Mouse (Mus musculus) ES-Bruce4 (cell line): ENCODE measurements around the gene Ckap4. TPM values are rescaled to one million over a fixed set of nuclear protein-coding genes. Genes with fewer than 3 reads are reported as not detected.

Experiments used
- H3K27ac ChIP-seq: 2 replicates; pipeline ENCODE4 v1.5.1; 2012; ENCODE audit warnings: low read length, inconsistent platforms; ENCODE audit not compliant: insufficient read depth
- H3K27me3 ChIP-seq: 2 replicates; pipeline ENCODE4 v1.6.1; 2012; ENCODE audit warnings: mild to moderate bottlenecking, low read length, inconsistent platforms; ENCODE audit not compliant: control insufficient read depth, poor library complexity, insufficient read depth, severe bottlenecking
- H3K36me3 ChIP-seq: 2 replicates; pipeline ENCODE4 v1.6.1; 2012; ENCODE audit warnings: inconsistent platforms, mild to moderate bottlenecking, low read length, moderate library complexity; ENCODE audit not compliant: control insufficient read depth, poor library complexity, insufficient read depth, severe bottlenecking
- H3K4me1 ChIP-seq: one replicate; pipeline ENCODE4 v1.8.1; 2011; ENCODE audit warnings: low read length; ENCODE audit not compliant: control insufficient read depth, insufficient read depth
- H3K4me3 ChIP-seq: 2 replicates; pipeline ENCODE4 v1.5.1; 2011; ENCODE audit warnings: low read depth, mild to moderate bottlenecking, low read length
- H3K9ac ChIP-seq: 2 replicates; pipeline ENCODE4 v1.6.1; 2012; ENCODE audit warnings: low read depth, mild to moderate bottlenecking, inconsistent platforms; ENCODE audit not compliant: poor library complexity, severe bottlenecking
- H3K9me3 ChIP-seq: replicated peaks from 2 replicates; pipeline ENCODE4 v1.6.1; 2012; ENCODE audit warnings: mild to moderate bottlenecking, low read length, inconsistent platforms; ENCODE audit not compliant: control insufficient read depth, poor library complexity, insufficient read depth, severe bottlenecking
- CTCF ChIP-seq: IDR thresholded peaks from one replicate; pipeline ENCODE4 v1.8.1; 2011; ENCODE audit warnings: low read depth, low read length
- EP300 ChIP-seq: IDR thresholded peaks from 2 replicates; pipeline ENCODE4 v1.6.1; 2011; ENCODE audit warnings: low read depth, low read length; ENCODE audit not compliant: insufficient read depth
- POLR2A ChIP-seq: IDR thresholded peaks from one replicate; pipeline ENCODE4 v1.8.1; 2011; ENCODE audit warnings: low read length; ENCODE audit not compliant: insufficient read depth
- polyA plus RNA-seq: library from polyadenylated mRNA; stranded (reverse); fragments of >200 nt; gene quantifications from 2 replicates; pipeline ENCODE4 v1.2.4, GENCODE M21; 2011; ENCODE audit warnings: low read depth; ENCODE audit not compliant: missing spikeins, insufficient read depth, insufficient read length

Gene Ckap4
- polyA plus RNA-seq, 1 experiment: 53.4 TPM

- Histone ChIP-seq H3K36me3 (no peaks in the 10 kb centered on the region), H3K4me3 (no peak overlapping the region), H3K9ac (no peak overlapping the region), H3K27me3 (no peaks in the 10 kb centered on the region), H3K4me1 (no peaks in the 10 kb centered on the region), H3K27ac (no peak overlapping the region), H3K9me3 (no peaks in the 10 kb centered on the region; the same call in none of the 2 replicates)
- TF ChIP-seq CTCF (no peak), EP300 (no peak), POLR2A (no peak)
These were observed 29.0 kb upstream of the Ckap4 start for GRCm38 (mm10) chr10:84562567-84563554.

DNA sequence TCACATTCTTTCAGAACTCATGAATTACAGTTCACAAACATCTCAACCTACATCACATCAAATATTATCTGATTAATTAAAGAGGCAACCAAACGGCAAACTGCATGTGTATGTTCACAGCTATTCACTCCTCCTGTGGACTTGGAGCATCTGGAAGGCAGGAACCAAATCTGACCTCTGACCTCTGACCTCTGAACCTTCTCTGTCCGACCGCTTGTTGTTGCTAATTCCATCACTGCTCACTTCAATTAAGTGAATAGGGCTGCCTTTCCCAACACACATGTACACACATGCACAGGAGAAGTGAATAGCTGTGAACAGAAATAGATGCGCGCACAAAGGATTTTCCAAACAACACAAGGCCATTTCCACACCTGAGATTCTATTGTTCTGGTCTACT lies 28.3 kb upstream of the Ckap4 start:
- Histone ChIP-seq H3K4me3 (no peak overlapping the region), H3K9me3 (no peaks in the 10 kb centered on the region; the same call in none of the 2 replicates), H3K27me3 (no peaks in the 10 kb centered on the region), H3K4me1 (no peaks in the 10 kb centered on the region), H3K27ac (no peak overlapping the region), H3K9ac (no peak overlapping the region), H3K36me3 (no peaks in the 10 kb centered on the region)
- TF ChIP-seq CTCF (no peak), EP300 (no peak), POLR2A (no peak)

GRCm38 (mm10) chr10:84559986-84560385 lies 26.1 kb upstream of the Ckap4 start:
- peaks cover 2% of the 10 kb centered on the region for H3K9me3 ChIP-seq
- no peaks in the 10 kb centered on the region for H3K27me3 ChIP-seq
- H3K4me3 ChIP-seq: no peak overlapping the region
- no peaks in the 10 kb centered on the region for H3K4me1 ChIP-seq
- TF ChIP-seq CTCF (no peak), POLR2A (no peak), EP300 (no peak)
- H3K27ac ChIP-seq: no peak overlapping the region
- no peaks in the 10 kb centered on the region for H3K36me3 ChIP-seq
- H3K9ac ChIP-seq: no peak overlapping the region

DNA sequence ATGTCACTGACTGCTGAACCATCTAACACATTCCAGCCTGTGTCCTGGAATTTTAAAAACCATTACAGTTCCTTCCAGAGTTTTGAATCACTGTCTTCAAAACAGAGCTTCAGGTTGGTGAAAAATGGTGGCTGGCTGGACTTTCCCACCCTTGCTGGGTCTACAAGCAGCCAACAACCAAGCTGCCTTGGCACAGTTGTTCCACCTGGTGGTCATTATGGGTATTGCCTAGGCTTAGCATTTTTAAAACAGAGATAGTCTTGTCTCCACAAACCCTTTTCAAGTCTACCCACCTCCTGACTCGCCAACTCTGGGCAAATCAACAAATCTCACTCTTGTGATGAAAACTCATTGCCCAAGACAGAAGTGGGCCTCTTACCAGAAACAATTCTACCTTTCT lies 24.6 kb upstream of the Ckap4 start:
- Histone ChIP-seq H3K9me3 (peaks cover 2% of the 10 kb centered on the region), H3K4me3 (no peak overlapping the region), H3K9ac (no peak overlapping the region), H3K36me3 (no peaks in the 10 kb centered on the region), H3K27ac (no peak overlapping the region), H3K27me3 (no peaks in the 10 kb centered on the region), H3K4me1 (no peaks in the 10 kb centered on the region)
- TF ChIP-seq EP300: no peak
- peak; percentile 51 for TF ChIP-seq CTCF

DNA sequence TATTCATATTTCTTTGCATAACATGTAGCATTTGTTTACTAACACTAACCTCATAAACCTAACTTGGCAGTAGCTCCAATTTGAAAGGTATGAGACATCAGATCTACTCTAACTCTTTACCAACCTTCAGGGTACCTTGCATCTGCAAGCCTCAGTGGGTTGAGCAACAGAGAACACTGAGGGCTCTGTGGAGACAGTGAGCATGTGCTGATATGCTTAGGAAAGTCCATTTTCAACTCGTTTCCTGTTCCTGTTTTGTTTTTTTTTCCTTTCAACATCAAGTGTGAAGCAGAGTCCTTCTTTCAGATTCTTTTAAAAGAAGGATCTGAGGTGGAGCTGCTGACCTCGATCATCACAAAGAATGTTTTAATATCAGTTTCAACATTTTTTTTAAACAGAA lies 22.3 kb upstream of the Ckap4 start:
- Histone ChIP-seq H3K27me3 (no peaks in the 10 kb centered on the region), H3K4me1 (no peaks in the 10 kb centered on the region), H3K9me3 (peaks cover 4% of the 10 kb centered on the region), H3K4me3 (no peak overlapping the region), H3K36me3 (no peaks in the 10 kb centered on the region), H3K9ac (no peak overlapping the region), H3K27ac (no peak overlapping the region)
- TF ChIP-seq POLR2A (no peak), EP300 (no peak), CTCF (no peak)

- no peak for TF ChIP-seq POLR2A
- no peak for TF ChIP-seq CTCF
- TF ChIP-seq EP300: peak; percentile 100
- H3K4me3 ChIP-seq: peak overlapping the region; percentile 34; the same call in 1 of the 2 replicates
- H3K27me3 ChIP-seq: no peaks in the 10 kb centered on the region
- H3K27ac ChIP-seq: peak overlapping the region; percentile 100
- H3K36me3 ChIP-seq: no peaks in the 10 kb centered on the region
- H3K9me3 ChIP-seq: peaks cover 6% of the 10 kb centered on the region
- H3K9ac ChIP-seq: no peak overlapping the region
- H3K4me1 ChIP-seq: no peaks in the 10 kb centered on the region
These were observed 20.6 kb upstream of the Ckap4 start for GRCm38 (mm10) chr10:84554291-84555009.
